Mouse (Mus musculus) embryonic facial prominence, embryonic 13.5 days (tissue): ENCODE results near the gene Atrnl1. TPM values are rescaled to one million over a fixed set of nuclear protein-coding genes. Genes with fewer than 3 reads are reported as not detected.

Experiments
- ATAC-seq: fragments of 200-750 bp; cut with Nextera tagmentation; 2 replicates; pipeline ENCODE4 v1.8.0; 2017; ENCODE audit warnings: low read depth; ENCODE audit not compliant: insufficient number of reproducible peaks, insufficient read depth, low FRiP score, low TSS enrichment
- H3K27ac ChIP-seq: fragments of 300-500 bp; sonication (generic); 2 replicates; pipeline ENCODE4 v1.5.1; 2015; ENCODE audit warnings: moderate library complexity, mild to moderate bottlenecking, inconsistent platforms
- H3K27me3 ChIP-seq: fragments of 300-500 bp; sonication (generic); 2 replicates; pipeline ENCODE4 v1.6.1; 2015; ENCODE audit warnings: mild to moderate bottlenecking, inconsistent platforms
- H3K36me3 ChIP-seq: fragments of 300-500 bp; sonication (generic); 2 replicates; pipeline ENCODE4 v1.6.1; 2015; ENCODE audit warnings: mild to moderate bottlenecking, inconsistent platforms
- H3K4me1 ChIP-seq: fragments of 300-500 bp; sonication (generic); 2 replicates; pipeline ENCODE4 v1.6.1; 2015; ENCODE audit warnings: inconsistent platforms
- H3K4me2 ChIP-seq: fragments of 300-500 bp; sonication (generic); 2 replicates; pipeline ENCODE4 v1.6.1; 2015; ENCODE audit warnings: moderate library complexity, mild to moderate bottlenecking, inconsistent platforms
- H3K4me3 ChIP-seq: fragments of 300-500 bp; sonication (generic); 2 replicates; pipeline ENCODE4 v1.5.1; 2015; ENCODE audit warnings: mild to moderate bottlenecking, inconsistent platforms
- H3K9ac ChIP-seq: fragments of 300-500 bp; sonication (generic); 2 replicates; pipeline ENCODE4 v1.6.1; 2015; ENCODE audit warnings: mild to moderate bottlenecking, inconsistent platforms
- H3K9me3 ChIP-seq: fragments of 300-500 bp; sonication (generic); 2 replicates; pipeline ENCODE4 v1.6.1; 2016; ENCODE audit warnings: inconsistent platforms
- WGBS: fragments of 180-500 bp; shearing (Covaris S2); methylation state at CpG from one replicate; pipeline ENCODE4 v1.1.7; 2015; ENCODE audit warnings: mixed read lengths; 5-methylcytosine and 5-hydroxymethylcytosine counted together
- polyA plus RNA-seq: library from polyadenylated mRNA; unstranded; fragments of >200 nt; fragmentation: Nextera tagmentation; extraction: Ambion mirVana; gene quantifications from 2 replicates; pipeline ENCODE4 v1.2.1, GENCODE M21; 2015

The Atrnl1 gene
- polyA plus RNA-seq, 1 experiment from 2014 or later, result 8.2 TPM

DNA sequence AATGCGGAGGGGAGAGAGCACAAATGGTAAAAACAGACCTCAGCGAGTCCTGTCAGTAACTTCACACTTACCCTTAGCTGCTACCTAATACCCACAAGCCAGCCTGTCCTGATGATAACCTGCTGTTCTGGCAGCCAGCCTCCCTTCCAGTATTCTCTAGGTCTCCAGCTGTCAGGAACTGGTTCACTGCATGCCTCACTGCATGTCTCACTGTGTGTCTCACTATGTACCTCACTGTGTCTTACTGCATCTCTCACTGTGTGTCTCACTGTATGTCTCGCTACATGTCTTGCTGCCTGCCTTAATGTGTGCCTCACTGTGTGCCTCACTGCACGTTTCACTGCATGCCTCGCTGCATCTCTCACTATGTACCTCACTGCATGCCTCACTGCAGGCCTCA is 175.9 kb downstream of the Atrnl1 start:
- Histone ChIP-seq H3K4me2 (no peak overlapping the region), H3K9me3 (no peaks in the 10 kb centered on the region), H3K9ac (no peak overlapping the region), H3K36me3 (0 out of 2 replicates have a peak, but pooled peaks cover 8% of the 10 kb centered on the region), H3K27ac (no peak overlapping the region), H3K27me3 (no peaks in the 10 kb centered on the region), H3K4me1 (no peaks in the 10 kb centered on the region), H3K4me3 (no peak overlapping the region)
- 67% methylated on average over 5 of the region's 5 CpGs for WGBS
- ATAC-seq, result no peak

DNA sequence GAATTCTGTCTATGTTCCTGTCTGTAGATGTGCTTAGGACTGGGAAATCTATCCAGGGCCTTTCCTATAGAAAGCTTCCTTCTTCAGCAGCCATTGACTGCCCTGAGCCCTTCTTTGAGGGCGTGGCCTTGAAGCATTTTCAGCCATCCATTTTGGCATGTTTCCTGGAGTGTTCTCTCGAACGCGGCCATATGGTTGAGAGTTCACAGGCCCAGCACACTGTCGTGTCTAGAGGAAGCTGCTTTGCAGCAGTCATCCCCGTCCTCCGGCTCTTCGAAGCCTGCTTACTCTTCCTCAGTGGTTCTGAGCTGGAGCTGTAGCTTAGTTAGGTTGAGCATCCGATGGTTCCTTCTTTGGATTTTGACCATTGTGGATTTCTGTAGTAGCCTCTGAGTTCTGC is 191.4 kb downstream of the Atrnl1 start:
- Histone ChIP-seq H3K27ac (no peak overlapping the region), H3K36me3 (no peaks in the 10 kb centered on the region), H3K4me2 (no peak overlapping the region), H3K4me1 (peaks cover 8% of the 10 kb centered on the region; the same call in 1 of the 2 replicates), H3K9ac (no peak overlapping the region), H3K4me3 (no peak overlapping the region), H3K9me3 (no peaks in the 10 kb centered on the region), H3K27me3 (no peaks in the 10 kb centered on the region)
- WGBS, result 84% methylated on average over 9 of the region's 9 CpGs
- ATAC-seq, result no peak

DNA sequence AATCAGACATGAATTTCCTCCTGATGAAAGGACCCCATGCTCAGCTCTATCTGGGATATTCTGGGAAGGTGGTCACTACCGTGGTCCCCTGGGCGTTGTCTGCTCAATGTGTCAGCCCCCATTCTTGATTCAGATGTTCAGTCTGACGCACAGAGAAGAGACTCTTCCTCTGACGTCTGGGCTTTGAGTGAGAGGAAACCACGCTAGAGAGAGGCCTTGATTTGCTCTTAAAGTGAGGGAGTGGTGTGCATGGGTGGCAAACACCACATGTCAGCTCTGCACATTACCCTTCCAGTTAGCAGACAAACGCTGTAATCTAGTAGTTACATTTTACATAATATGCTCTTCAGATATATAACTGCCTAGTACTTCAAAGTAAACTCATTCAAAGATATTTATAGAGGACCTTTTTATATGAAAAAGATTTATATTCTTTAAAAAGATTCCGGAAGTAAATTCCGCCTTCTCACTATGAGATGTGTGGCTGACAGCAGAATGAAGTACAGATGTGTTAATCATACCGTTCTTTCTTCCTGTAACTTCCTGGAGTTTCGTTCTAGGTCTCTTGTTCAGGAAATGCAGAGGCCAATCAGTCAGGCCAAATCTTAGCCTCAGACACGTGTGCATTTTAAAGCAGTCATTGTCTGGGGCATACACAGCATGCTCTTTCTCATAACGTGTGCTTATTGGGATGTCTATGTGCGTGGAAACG is 192.1 kb downstream of the Atrnl1 start:
- 55% methylated on average over 14 of the region's 14 CpGs for WGBS
- Histone ChIP-seq H3K9ac (no peak overlapping the region), H3K4me1 (peaks cover 8% of the 10 kb centered on the region; the same call in 1 of the 2 replicates), H3K4me3 (no peak overlapping the region), H3K27ac (peak overlapping the region; percentile 53; the same call in 1 of the 2 replicates), H3K36me3 (no peaks in the 10 kb centered on the region), H3K27me3 (no peaks in the 10 kb centered on the region), H3K9me3 (no peaks in the 10 kb centered on the region), H3K4me2 (no peak overlapping the region)
- ATAC-seq, result no peak

DNA sequence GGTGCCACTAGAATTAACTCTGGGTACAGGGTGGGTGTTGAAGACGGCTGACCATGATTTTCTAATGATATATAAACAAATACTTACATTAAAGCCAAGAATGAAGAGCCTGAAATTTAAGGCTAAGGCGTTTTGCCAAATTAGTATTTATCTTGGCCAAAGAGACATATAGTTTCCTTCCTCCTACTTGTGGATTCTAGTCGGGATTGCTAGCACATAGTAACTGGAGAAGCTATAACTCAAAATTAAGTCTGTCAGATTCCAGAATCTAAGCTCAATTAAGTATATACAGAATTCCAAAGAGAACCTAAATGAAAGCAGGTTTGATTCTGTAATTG is 192.6 kb downstream of the Atrnl1 start:
- ATAC-seq, result no peak
- H3K27me3 ChIP-seq, result no peaks in the 10 kb centered on the region
- no peak overlapping the region for H3K9ac ChIP-seq
- no peak overlapping the region for H3K4me3 ChIP-seq
- WGBS, result 48% methylated on average over 3 of the region's 3 CpGs
- no peaks in the 10 kb centered on the region for H3K9me3 ChIP-seq
- no peaks in the 10 kb centered on the region for H3K36me3 ChIP-seq
- no peak overlapping the region for H3K4me2 ChIP-seq
- no peak overlapping the region for H3K27ac ChIP-seq
- peaks cover 8% of the 10 kb centered on the region; the same call in 1 of the 2 replicates for H3K4me1 ChIP-seq

DNA sequence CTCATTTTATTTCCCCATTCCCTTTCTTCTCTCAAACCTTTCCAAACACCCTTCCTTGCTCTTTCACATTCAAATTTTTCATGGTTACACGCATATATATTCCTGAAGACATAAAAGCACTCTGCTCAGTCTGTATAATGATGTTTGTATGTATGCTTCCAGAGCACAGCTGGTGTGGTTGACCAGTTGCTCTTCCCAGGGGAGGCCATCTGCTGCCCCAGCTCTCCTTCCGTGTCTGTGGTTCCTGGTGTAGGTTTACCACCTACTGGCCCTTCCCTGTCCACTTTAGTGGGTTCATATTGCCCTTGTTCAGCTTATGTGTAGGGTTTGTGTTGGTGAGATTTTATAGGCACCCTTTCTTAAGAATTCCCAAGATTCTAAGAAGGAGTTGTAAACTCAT is 197.5 kb downstream of the Atrnl1 start:
- no peak for ATAC-seq
- Histone ChIP-seq H3K4me2 (no peak overlapping the region), H3K9me3 (no peaks in the 10 kb centered on the region), H3K27ac (no peak overlapping the region), H3K4me1 (no peaks in the 10 kb centered on the region), H3K27me3 (no peaks in the 10 kb centered on the region), H3K9ac (no peak overlapping the region), H3K36me3 (no peaks in the 10 kb centered on the region), H3K4me3 (no peak overlapping the region)
- 79% methylated on average over 2 of the region's 2 CpGs for WGBS

DNA sequence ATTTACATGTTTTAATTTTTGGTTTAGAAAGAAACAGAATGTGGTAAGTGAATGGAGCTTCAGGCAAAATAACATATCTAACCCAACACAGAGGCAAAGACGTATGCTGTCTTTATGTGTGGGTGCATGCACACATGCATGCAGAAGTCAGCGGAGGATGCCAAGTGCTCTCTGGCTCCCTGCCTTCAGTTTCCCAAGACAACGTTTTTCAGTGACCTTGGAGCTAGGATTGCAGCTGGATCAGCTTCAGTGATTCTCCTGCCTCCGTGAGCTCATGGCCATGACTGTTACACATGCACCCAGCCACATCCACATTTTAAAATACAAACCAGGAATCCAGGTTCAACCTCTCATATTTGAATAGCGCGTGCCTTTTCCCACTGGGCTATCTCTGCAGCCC is 203.5 kb downstream of the Atrnl1 start:
- H3K4me1 ChIP-seq, result 0 out of 2 replicates have a peak, but pooled peaks cover 2% of the 10 kb centered on the region
- WGBS, result 75% methylated on average over 6 of the region's 6 CpGs
- H3K9ac ChIP-seq, result no peak overlapping the region
- no peaks in the 10 kb centered on the region for H3K9me3 ChIP-seq
- H3K36me3 ChIP-seq, result no peaks in the 10 kb centered on the region
- H3K4me2 ChIP-seq, result no peak overlapping the region
- no peak for ATAC-seq
- H3K27me3 ChIP-seq, result no peaks in the 10 kb centered on the region
- H3K4me3 ChIP-seq, result no peak overlapping the region
- H3K27ac ChIP-seq, result no peak overlapping the region

DNA sequence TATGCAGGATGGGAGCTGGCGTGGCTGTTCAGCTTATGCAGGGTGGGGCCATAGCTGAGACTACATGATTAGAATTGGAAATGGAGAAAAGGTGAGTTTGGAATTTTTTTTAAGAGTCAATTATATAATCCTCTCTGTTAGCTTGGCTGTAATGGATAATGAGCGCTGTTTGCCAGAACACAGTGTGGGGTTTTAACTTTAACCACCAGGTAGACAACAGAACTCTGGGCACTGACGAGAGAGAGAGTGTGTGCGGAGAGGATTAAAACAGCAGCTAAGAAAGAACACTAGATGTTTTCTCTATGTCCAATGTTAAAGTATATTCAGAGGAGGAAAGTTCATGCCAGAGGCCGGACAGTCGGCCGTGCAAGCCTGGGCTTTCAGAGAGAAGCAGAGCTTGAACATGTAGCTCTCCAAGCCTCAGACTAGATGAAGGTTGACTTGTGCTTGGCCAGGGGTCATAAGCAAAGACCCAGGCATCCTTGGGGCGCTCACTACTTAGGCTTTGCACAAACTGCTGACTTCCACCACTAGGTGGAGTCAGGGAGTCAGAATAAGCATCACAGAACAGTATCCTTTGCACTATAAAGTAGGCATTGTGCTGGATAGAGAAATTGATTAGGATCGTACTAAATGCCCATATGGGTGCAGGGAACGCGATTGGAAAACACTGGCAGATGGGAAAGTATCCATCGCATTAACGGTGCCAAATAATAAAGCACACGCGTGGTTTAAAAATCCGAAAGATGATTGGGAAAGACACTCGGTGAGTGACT is 205.6 kb downstream of the Atrnl1 start:
- 86% methylated on average over 17 of the region's 17 CpGs for WGBS
- H3K36me3 ChIP-seq, result peaks cover 4% of the 10 kb centered on the region; the same call in 1 of the 2 replicates

DNA sequence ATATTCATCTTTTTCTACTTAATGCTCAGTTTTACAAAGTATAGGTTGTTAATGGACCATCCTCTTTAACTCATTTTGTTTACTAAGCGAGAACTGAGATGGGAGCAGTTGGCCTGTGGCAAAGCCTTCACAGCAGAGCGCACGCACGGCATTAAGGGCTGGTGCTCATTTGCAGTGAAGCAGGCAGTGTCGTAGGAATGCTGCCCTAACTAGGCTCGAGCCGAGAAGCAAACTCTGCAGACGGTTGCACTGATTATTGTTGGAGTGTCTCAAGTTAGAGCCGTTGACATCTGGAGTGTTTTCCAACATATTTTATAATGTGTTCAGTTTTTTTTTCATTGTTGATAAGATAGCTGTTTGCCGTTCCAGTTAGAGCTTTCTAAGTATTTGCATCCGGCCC is 206.9 kb downstream of the Atrnl1 start:
- no peak overlapping the region for H3K27ac ChIP-seq
- no peak overlapping the region for H3K4me3 ChIP-seq
- no peaks in the 10 kb centered on the region for H3K9me3 ChIP-seq
- no peak overlapping the region for H3K4me2 ChIP-seq
- 52% methylated on average over 11 of the region's 11 CpGs for WGBS
- H3K4me1 ChIP-seq, result 0 out of 2 replicates have a peak, but pooled peaks cover 2% of the 10 kb centered on the region
- H3K27me3 ChIP-seq, result no peaks in the 10 kb centered on the region
- peaks cover 4% of the 10 kb centered on the region; the same call in 1 of the 2 replicates for H3K36me3 ChIP-seq
- ATAC-seq, result no peak
- H3K9ac ChIP-seq, result no peak overlapping the region

More for the DNA sequence above, 205.6 kb downstream of the Atrnl1 start:
- H3K9me3 ChIP-seq, result no peaks in the 10 kb centered on the region
- no peak overlapping the region for H3K4me2 ChIP-seq
- 0 out of 2 replicates have a peak, but pooled peaks cover 2% of the 10 kb centered on the region for H3K4me1 ChIP-seq
- no peak for ATAC-seq
- H3K4me3 ChIP-seq, result no peak overlapping the region
- no peaks in the 10 kb centered on the region for H3K27me3 ChIP-seq
- no peak overlapping the region for H3K9ac ChIP-seq
- H3K27ac ChIP-seq, result no peak overlapping the region

DNA sequence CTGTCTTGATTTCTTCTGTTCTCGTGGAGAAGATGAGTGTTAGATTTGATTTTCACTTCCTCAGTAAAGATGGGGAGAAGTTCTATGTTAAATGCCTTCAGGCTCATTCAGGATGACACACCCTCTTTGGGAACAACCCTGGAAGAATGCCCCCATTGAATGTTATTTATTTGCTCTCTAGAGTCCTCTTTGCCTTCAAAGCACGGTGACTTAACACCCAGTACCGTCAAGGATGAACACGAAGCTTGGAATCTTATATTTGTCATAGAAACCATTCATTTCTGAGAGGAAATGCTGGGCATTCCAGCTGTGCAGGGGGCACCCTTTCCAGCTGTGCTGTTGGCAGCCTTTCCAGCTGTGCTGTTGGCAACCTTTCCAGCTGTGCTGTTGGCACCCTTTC is 212.6 kb downstream of the Atrnl1 start:
- Histone ChIP-seq H3K9ac (no peak overlapping the region), H3K27me3 (no peaks in the 10 kb centered on the region), H3K27ac (no peak overlapping the region), H3K9me3 (no peaks in the 10 kb centered on the region), H3K4me1 (peaks cover 4% of the 10 kb centered on the region; the same call in 1 of the 2 replicates), H3K36me3 (peaks cover 7% of the 10 kb centered on the region; the same call in 1 of the 2 replicates), H3K4me2 (no peak overlapping the region), H3K4me3 (no peak overlapping the region)
- WGBS, result 71% methylated on average over 4 of the region's 4 CpGs
- ATAC-seq, result no peak

DNA sequence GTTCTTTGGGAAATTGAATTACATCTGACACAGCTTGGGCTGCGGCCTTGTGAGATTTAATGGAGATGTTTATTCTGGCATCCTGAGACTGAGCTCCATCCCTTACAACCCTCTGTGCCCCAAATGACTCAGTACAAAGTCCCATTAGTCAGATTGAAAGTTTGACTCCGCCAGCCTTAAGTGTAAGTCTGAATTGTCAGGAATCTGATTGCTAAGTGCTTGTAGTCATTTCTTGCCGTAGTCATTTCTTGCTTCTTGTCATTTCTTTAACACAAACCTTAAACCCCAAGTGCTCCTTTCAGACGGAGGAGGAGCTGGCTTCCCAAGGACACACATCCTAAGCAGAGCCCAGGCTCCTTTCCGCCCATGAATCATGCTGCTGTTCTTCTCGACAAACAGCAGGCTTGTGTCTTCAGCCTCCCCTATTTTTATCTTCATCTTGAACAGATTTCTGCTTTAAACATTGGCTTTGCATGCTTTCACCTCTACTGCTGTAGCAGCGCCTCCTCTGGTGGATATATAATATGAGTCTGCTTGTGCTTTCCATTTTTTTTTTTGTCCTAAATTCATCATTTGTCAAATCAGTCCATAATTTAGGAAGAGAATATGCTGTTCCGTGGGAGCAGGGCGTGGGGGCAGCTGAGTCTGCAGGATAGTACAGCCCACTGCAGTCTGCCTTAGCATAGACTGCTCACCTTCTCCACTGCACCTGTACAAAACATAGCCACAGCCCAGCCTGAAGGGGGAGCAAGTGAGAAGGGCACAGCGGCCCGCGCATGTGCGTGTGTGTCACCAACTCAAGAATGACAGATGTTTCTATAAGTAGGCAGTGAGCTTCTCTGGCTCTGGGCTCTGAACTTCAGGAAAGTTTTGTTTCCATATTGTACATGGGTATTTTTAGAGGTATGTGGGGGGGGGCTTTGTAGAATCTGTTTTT is 214.7 kb downstream of the Atrnl1 start:
- ATAC-seq, result no peak
- no peak overlapping the region for H3K4me2 ChIP-seq
- WGBS, result 89% methylated on average over 13 of the region's 13 CpGs
- H3K27me3 ChIP-seq, result no peaks in the 10 kb centered on the region
- H3K4me1 ChIP-seq, result peaks cover 4% of the 10 kb centered on the region; the same call in 1 of the 2 replicates
- H3K9me3 ChIP-seq, result no peaks in the 10 kb centered on the region
- H3K9ac ChIP-seq, result no peak overlapping the region
- H3K36me3 ChIP-seq, result peaks cover 7% of the 10 kb centered on the region; the same call in 1 of the 2 replicates
- no peak overlapping the region for H3K27ac ChIP-seq
- H3K4me3 ChIP-seq, result no peak overlapping the region

DNA sequence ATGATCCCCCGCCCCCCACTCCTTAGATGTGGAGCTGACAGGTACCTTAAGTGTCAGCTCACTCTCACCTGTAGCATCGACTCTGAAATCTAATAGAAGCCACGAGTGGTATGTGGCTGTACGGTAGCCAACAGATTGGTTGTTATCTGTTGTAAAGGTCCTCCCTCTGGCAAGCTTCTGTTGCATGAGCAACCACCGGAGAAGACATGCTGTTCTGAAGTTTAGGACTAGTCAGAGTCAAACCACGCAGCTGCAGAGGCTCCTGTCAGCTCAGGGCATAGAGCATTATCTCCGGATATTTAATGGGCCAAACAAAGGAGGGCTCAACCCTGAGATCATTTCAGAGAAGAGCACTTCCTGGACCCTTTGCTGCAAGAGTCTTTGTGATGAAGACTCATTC is 222.2 kb downstream of the Atrnl1 start:
- ATAC-seq, result no peak
- Histone ChIP-seq H3K9me3 (no peaks in the 10 kb centered on the region), H3K36me3 (peaks cover 3% of the 10 kb centered on the region; the same call in 1 of the 2 replicates), H3K27ac (no peak overlapping the region), H3K4me1 (no peaks in the 10 kb centered on the region), H3K27me3 (no peaks in the 10 kb centered on the region), H3K4me2 (no peak overlapping the region), H3K4me3 (no peak overlapping the region), H3K9ac (no peak overlapping the region)
- WGBS, result 90% methylated on average over 7 of the region's 7 CpGs
